Mouse (Mus musculus) 3T3-L1 (cell line): ENCODE measurements at regions not wholly inside any gene's neighbourhood (a gene's known extent, or its start where the extent isn't known, plus 50 kb on each side); places are given as distances from the start of the nearest gene placed in this dataset.

Experiments
- DNase-seq: peaks from one replicate; pipeline ENCODE4 v3.0.0-alpha.2; 2015; ENCODE audit warnings: low read depth, low spot score

DNA sequence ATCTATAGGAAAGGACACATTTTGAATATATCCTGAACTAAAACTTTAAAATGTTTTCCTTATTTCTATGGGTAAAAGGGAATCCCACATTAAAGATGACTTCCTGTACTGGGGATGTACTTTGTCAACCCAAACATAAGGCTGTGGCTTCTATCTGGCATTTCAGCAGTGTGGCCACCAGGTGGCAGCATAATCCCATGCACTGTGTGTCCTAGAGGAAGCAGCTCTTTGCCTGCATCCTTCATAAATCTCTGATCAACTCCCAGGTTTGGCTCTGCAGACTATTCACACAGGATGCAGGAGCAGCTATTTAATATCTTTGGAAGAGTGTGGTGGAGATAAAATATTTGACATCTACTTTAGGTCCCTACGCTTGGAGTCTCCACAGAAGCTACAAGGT, 59.1 kb downstream of the Bmp15 start:
- peak; percentile 89 for DNase-seq

DNA sequence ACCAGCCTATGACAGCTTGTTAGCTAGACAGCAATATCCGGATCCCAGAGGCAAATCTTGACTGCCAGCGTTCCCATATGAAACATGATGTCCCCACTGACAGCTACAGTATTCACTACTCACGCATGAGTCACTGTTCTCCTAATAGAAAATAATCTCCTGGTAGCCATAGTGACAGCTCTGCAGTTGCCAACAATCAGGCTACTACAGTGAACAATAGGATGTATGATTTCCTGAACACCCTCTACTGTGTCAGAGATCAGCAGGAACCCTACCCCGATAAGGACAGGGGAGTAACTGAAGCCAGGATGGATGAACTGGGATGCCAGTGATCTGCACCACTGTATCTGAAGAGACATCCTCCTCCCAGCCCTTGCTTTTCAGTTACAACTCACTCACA, 62.0 kb downstream of the Bmp15 start:
- DNase-seq, result peak; percentile 74

DNA sequence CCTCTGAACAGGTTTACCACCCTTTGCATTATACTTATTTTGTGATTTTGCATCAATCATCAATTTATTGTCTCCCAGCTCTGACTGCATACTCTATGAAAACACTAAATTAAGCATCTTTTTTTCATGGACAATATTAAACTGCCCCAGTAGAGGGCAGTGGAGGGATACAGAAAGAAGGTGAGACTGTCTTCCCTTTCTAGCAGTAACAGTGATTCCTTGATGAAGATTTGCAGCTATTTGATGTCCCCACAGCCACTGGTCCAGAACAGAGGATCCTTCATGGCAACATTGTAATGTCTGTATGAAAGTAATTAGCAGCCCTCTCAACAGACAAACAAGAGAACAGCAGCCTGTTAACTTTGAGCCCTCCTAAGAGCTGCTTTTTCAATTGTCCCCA, 66.5 kb downstream of the Bmp15 start:
- peak; percentile 77 for DNase-seq

DNA sequence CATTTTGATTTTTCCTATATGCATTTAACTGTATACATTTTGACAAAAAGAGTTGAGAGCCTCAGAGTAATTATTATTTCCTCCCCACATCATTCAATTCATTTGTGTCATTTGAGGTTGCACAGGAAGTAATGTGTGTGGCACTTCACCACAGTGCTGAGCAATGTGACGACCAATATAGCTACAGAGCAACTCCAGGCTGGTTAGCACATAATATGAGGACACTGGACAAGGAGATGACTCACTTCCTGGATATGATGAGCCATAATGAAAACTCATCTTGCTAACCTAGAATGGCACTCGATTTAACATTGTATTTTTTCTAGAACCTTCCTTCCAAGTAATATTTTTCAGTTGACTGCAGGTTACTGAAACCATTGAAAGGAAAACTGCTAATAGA, 67.6 kb downstream of the Bmp15 start:
- DNase-seq, result peak; percentile 68
